Mouse (Mus musculus) brain, embryonic 18.5 days (tissue): ENCODE data around the gene Ccdc22.

Experiments used
- DNase-seq: peaks from one replicate; pipeline ENCODE4 v3.0.0-alpha.2; 2012; ENCODE audit warnings: low read depth, low spot score

The Ccdc22 gene

GRCm38 (mm10) chrX:7573176-7574086, 31.9 kb downstream of the Ccdc22 start, which contains the start of gene Foxp3:
TSS of gene Foxp3 (plus strand) at chrX:7573644.
- DNase-seq: no peak

GRCm38 (mm10) chrX:7572466-7572865, 32.9 kb downstream of the Ccdc22 start:
- DNase-seq: no peak

GRCm38 (mm10) chrX:7571565-7572136, 33.7 kb downstream of the Ccdc22 start:
- no peak for DNase-seq

GRCm38 (mm10) chrX:7570481-7571175, 34.7 kb downstream of the Ccdc22 start:
- DNase-seq: no peak

GRCm38 (mm10) chrX:7567491-7567890, 37.8 kb downstream of the Ccdc22 start:
- DNase-seq: no peak

- no peak for DNase-seq
Measured at GRCm38 (mm10) chrX:7566352-7566751, 39.0 kb downstream of the Ccdc22 start.

GRCm38 (mm10) chrX:7563076-7563475, 42.2 kb downstream of the Ccdc22 start:
- no peak for DNase-seq

- DNase-seq: no peak
Measured at GRCm38 (mm10) chrX:7553474-7553873, 51.8 kb downstream of the Ccdc22 start.
